Mouse (Mus musculus) spleen, adult 2 months (tissue): Measurements from ENCODE around the gene Gm30302.

Source experiments
- CTCF ChIP-seq: fragments of 200-500 bp; IDR thresholded peaks from 2 replicates; pipeline ENCODE4 v1.5.1; 2011; ENCODE audit warnings: mild to moderate bottlenecking, inconsistent platforms; ENCODE audit not compliant: insufficient read depth, insufficient read length, insufficient replicate concordance; ENCODE audit errors: extremely low read depth
- POLR2A ChIP-seq: fragments of 200-500 bp; IDR thresholded peaks from 2 replicates; pipeline ENCODE4 v1.6.1; 2011; ENCODE audit warnings: low read depth, low read length, inconsistent platforms

DNA sequence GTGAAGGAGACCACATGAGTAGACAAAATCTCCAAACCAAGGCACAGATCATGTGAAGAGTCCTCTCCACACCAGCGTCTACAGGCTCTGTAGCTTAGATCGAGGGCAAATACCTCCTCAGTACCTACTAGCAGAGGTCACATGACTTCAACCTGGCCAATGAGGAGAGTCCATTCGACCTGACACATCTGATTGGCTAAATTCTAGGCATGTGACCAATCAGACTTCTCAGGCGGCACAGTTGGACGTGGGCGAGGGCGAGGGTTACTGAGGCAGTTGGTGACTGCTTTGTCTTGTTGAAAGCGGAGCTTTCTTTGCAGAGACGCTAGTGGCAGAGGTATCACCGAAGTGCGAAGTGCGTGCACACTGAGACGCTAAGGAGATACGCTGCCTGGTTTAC is 36.6 kb downstream of the Gm30302 start:
- TF ChIP-seq POLR2A: no peak
- TF ChIP-seq CTCF: no peak
